Mouse (Mus musculus) cerebellum, adult 2 months (tissue): ENCODE data around the gene Fis1.

Experiments used
- CTCF ChIP-seq: fragments of 200-500 bp; IDR thresholded peaks from 2 replicates; pipeline ENCODE4 v1.5.1; 2011; ENCODE audit warnings: low read depth, mild to moderate bottlenecking, control low read depth, low read length, moderate library complexity, borderline replicate concordance; ENCODE audit not compliant: insufficient read depth
- POLR2A ChIP-seq: fragments of 200-500 bp; IDR thresholded peaks from 2 replicates; pipeline ENCODE4 v1.6.1; 2011; ENCODE audit warnings: low read length, control low read depth, borderline replicate concordance; ENCODE audit not compliant: insufficient read depth

- TF ChIP-seq CTCF = 0 out of 2 replicates have a peak, but pooled peaks have one; percentile 22
- no peak for TF ChIP-seq POLR2A
Measured at GRCm38 (mm10) chr5:136939284-136939683, 13.8 kb upstream of the Fis1 start.
